Mouse (Mus musculus) embryonic fibroblast, embryonic 13.5 days (primary cell): ENCODE measurements at regions not wholly inside any gene's neighbourhood (a gene's known extent, or its start where the extent isn't known, plus 50 kb on each side); places are given as distances from the start of the nearest gene placed in this dataset.

Experiments
- CTCF ChIP-seq: IDR thresholded peaks from 2 replicates; pipeline ENCODE4 v1.5.1; 2011; ENCODE audit warnings: mild to moderate bottlenecking, control low read depth, low read length, moderate library complexity, borderline replicate concordance; ENCODE audit not compliant: insufficient read depth
- POLR2A ChIP-seq: IDR thresholded peaks from 2 replicates; pipeline ENCODE4 v1.6.1; 2011; ENCODE audit warnings: low read depth, mild to moderate bottlenecking, control low read depth, low read length, moderate library complexity

- no peak for TF ChIP-seq POLR2A
- TF ChIP-seq CTCF = no peak
These were observed 208.9 kb downstream of the Gm19410 start for GRCm38 (mm10) chr8:35974323-35975029.
